Mouse (Mus musculus): ENCODE data around the gene Mmp21.

Gene Mmp21

DNA sequence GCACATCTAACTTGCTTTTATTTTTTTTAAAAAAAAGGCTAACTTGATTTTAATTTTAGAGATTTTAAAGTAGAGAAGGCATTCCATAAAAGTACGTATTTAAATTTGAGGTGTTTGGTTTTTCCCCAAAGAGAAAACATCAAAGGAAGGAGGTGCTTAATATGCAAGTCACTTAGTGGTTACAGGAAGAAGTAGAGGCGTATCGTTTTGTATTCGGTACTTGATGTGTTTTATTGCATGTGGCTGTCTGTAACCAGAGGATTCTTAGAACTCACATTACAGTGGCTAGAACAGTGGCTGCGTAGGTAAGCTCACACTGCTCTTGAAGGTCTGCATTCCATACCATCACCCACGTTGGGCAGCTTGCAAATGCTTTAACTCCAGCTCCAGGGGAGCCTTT is 34.1 kb downstream of the Mmp21 start:
- DNase-seq, result no peak

DNA sequence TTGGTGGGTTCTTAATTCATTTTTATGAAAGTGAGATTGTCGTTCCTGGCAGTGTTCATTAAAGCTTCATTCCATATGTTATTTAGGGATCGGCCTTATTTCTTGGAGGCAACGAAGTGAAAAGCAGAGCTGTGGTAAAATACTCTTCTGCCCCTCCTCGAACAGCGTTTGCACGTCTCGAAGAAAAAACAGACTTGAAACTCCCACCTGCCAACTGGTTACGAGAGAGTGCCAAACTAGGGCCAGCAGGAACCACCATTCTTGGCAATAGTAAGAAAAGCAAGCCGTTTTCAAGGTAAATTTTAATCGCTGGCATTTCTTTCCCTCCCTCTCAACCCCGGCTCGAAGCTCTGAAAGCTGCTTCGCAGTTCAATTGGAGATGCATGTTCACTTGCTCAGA is 41.0 kb downstream of the Mmp21 start:
- DNase-seq, result peak; percentile 27 to 38

DNA sequence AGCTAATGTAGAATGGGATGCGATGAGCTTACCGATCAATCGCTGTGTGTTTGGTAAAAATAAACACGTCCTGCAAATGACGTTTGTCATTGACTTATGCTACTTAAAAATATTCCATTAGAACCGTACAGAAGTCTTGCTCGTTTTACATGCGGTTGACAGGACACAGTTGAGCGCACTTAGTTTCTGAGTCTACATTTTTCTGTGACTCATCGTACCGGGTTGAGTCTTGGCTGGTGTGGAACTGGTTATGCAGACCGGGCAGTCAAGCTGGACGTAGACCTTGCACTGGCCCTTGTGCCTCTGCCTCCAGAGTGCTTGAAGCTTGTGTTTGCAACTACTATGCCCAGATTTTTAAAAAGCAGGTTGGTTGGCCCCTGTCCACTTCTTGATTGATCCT is 41.6 kb downstream of the Mmp21 start:
- DNase-seq, result peak; percentile 29

DNA sequence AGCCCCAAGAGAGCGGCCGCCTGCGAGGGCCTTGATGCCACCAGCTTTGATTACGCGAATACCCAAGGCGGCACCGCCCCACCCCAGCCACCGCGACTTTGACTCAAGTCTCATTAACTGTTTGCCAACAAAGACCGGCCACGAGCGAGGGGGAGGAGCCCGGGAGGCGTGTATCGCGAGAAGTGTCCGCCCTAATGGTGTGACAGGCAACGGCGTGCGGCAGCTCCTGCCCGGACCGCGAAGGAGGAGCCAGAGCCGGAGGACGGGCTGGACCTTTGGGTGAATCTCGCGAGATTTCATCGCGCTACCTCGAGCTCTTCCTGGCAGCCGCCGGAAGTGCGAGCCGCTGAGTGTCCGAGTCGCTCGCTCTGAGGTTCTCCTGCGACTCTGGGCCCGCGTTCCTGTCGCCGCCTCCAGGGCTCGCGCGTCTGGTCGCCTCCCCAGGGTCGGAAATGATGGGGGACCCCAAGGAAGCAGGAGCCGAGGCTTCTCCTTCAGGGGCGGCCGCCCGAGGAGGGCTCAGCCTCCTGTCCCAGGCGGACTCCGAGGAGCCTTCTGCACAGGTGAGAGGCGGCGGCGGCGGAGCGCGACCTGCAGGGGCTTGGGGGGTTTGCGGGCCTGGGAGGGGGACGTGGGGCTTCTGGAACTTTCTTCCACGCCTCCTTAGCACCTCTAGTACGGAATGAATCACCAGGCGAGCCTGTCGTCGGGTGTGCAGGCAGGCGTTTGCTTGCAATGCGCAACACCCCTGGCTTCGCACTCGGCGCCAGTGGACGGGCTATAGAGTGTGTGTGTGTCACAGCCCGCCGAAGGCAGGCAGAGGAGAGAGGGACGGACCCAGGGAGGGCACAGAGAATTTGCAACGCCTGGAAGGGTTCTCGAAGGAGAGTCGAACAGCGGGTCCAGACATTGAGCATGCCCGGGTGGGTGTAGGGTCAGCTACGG is 42.2 kb downstream of the Mmp21 start, which contains the start of gene Edrf1:
Gene Edrf1 (plus strand): TSS at position 183 of the 945 bp plus-strand sequence.
- DNase-seq, result peak; percentile 97 to 98

DNA sequence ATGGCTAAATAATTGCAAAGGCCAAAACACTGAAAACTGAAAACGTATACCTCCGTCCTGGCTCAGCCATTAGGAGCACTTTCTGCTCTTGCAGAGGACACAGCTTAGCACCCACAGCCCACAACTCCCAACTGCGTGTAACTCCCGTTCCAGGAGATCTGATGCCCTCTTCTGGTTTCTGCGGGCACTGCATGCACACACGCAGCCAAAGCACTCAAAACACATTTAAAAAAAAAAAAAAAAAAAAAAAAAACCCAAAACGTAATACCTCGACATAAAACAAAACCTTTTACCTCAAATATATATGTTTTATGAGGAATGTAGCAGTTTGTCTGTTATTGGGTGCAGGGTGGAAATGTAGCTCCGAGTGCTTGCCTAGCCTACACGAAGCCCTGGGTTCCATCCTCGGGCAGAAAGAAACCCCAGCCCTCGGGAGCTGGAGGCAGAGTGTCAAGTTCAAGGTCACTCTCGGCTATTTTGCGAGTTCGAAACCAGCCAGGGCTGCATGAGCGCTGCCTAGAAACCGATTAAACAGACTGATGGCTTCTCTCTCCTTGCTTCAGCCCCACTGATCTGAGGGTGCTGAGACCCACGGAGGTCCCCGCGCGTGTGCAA is 43.0 kb downstream of the Mmp21 start:
- DNase-seq, result peak; percentile 95 to 98

DNA sequence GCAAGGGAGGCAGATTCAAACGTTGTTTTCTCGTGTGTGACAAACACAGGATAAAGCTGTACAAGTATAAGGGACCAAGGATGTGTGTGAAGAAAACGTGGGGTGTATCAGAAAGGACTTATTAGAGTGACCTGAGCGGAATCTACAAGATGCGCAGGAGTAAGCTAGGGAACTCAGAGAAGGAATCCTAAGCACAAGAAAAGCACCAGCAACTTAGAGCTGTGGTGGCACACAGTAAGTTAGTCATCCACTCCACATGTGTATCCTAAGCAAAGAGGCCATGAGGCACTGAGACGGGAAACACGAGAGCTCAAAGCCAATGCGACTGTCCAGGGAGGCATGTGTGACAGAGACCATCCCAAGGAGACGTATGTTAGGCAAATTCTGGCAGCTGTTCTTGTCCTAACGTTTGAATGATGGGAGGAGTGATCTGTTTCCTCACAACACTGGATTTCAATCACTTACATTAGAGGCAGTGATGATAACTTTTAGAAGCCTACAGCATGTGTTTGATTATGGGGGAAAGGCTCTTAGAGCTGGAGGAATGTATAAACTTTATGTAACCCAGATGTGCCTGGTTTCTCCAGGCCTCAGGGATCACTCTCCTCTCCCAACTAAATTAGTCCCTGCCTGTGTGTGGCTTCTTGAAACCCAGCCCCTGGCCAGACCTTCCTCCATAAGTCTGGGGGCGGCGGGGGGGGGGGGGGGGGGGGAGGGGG is 44.8 kb downstream of the Mmp21 start:
- no peak for DNase-seq

DNA sequence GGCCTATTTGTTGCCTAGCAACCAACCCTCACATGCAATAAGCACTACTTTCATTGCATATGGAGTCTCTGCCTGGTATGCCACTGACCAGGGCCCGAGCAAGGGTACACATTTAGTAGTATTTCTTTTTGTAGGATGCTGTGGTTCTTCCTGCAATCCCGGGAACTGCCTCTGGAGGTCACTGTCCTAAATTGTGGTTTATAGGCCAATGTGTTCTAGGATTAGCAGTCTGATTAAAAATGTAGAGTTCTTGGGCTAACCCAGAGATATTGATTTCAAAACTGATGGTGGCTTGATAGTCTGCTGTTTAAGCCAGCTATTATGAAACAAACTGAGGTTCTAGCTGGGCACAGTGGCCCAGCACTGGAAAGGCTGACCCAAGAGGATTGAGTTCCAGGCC is 47.4 kb downstream of the Mmp21 start:
- DNase-seq, result peak; percentile 78 to 87

DNA sequence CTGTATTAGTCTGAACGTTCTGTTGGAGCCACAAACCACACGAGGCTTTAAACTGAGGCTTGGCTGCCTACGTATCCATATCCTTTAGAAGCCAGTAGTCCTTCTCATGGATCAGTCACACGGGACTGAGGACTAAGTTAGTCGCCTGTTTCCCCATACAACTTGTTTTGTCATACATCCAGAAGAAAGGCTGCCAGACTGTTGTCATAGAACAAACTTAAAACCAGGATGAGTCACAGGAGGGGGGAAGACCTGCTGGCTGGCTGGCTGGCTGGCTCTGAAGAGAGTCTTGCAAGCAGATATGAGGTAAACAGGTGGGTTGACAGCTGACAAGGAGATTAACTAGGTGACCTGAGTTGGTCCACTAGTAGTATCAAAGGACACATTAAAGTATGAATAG is 49.0 kb downstream of the Mmp21 start:
- no peak for DNase-seq

DNA sequence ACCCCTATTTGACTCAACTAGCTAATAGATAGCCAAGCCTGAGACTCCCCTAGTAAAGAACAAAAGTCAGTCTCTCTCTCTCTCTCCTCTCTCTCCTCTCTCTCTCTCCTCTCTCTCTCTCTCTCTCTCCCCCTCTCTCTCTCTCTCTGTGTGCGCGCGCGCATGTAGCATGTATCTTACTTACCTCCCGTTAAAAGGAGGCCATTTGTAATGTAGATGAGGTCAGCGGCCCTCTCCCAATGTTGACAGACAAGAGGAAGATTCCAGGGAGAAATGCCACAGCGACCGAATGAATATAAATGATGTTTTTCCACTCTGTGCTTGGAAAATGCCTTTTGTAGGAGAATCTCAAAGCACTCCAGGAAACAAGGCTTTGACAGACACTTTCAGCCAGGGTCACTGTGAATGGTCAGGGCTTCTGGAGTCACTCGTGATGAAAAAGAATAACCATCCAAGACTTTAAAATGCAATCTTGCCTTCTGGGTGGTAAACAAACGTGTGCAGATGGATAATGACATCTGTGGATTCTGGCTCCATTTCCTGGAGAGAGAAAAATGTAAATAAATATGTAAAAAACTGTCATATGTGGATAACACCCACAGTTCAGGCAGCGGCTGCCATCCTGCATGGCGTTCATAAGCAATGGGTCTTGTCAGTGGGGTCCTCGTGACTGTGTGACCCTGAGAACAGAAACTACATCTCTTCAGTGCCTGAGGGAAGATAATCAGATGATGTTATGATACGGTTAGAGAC is 52.5 kb downstream of the Mmp21 start:
- DNase-seq, result no peak
